Mouse (Mus musculus): ENCODE data around the gene Snrpc. TPM values are rescaled to one million over a fixed set of nuclear protein-coding genes. Genes with fewer than 3 reads are reported as not detected.
A peak's percentile ranks its signal among the peaks of the same experiment; 100 is the strongest.

Gene Snrpc
- polyA plus RNA-seq, 1 experiment from 2014 or later: 274 TPM

DNA sequence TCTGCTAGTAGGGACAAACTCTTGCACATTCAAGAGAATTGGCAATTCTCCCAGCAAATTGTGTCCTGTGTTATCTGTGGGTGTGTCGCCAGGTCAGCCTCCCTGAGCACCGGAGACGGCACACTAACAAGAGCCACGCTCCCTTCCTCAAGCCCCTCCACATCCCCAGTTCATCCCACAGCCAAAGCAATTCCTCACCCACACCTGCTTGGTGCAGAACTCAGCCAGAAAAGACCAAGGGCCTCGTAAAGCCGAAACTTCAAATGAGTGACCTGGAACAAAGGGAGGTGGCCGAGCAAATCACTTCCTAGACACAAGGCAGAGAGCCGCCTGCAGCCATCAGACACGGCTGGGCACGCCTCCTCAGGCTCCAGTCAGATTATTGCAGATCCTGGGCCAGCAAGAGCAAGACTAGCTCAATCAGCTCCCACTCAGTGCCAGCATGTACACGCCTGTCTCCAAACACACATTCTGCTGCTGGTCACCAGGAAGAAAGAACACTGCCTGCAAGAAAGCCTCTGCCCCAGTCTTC lies 40.5 kb upstream of the Snrpc start:
- ATAC-seq (ENCODE audit: low read depth) (peak; percentile 53; the same call in 1 of the 2 replicates), DNase-seq (ENCODE audit: low spot score) (peak; percentile 75)
- H3K9ac ChIP-seq (ENCODE audit: low read depth, low read length): peak overlapping the region; percentile 31; the same call in 1 of the 2 replicates
- H3K4me3 ChIP-seq (ENCODE audit: low read depth, low read length): 0 out of 2 replicates have a peak overlapping the region, but pooled peaks have one; percentile 3
- H3K36me3 ChIP-seq (ENCODE audit: control insufficient read depth, insufficient read depth, low read length): no peaks in the 10 kb centered on the region; the same call in 1 of the 2 replicates
- no peaks in the 10 kb centered on the region for H3K27me3 ChIP-seq (replicated peaks; ENCODE audit: control insufficient read depth, insufficient read depth, low read length)
- H3K27ac ChIP-seq (replicated peaks; ENCODE audit: low read depth, low read length): peak overlapping the region; percentile 84
- H3K4me2 ChIP-seq (ENCODE audit: low read depth, low read length): peak overlapping the region; percentile 40
- H3K9me3 ChIP-seq (ENCODE audit: control insufficient read depth, low read length): no peaks in the 10 kb centered on the region
- H3K4me1 ChIP-seq (ENCODE audit: control insufficient read depth, insufficient read depth, low read length): peaks cover 41% of the 10 kb centered on the region
- WGBS: 32% methylated on average over 11 of the region's 11 CpGs

DNA sequence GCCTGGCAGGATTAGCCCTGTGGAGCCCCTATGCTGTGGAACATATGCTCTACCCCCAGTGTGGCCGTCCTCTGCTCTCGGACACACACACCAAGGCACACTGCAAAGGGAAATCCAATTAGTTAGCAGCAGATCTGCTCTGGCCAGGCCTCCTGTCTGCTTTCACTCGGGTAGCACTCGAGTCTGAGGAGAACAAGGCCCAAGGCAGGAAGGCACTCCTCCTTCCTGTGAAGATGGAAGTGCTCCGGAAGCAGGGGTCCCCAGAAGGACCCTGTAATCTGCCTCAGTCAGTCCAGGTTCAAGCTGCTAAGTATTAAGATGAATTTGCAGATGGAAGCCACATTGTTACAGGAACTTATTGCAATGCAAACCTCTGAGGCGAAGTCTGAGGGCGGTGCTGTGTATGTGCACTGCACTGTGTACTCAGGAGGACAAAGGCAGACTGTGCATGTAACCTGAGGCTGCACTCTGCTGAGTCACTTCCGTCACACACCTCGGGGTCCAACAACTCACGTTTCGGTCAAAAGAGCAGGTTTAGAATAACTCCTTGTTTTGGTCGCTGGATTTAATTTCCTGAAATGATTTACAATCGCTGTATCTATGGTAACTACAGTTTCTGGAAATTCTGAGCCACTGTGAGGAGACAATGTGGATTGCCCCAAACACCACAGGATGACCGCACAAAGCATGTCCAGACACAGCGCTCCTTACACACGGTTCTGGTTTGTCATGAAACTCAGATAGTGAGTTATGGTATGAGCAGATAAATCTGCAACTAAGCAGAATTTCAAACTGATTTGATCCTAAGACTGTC lies 38.0 kb upstream of the Snrpc start:
- DNase-seq (ENCODE audit: low spot score) (peak; percentile 92), ATAC-seq (ENCODE audit: low read depth) (peak; percentile 87)
- Histone ChIP-seq H3K36me3 (ENCODE audit: control insufficient read depth, insufficient read depth, low read length) (no peaks in the 10 kb centered on the region), H3K9ac (ENCODE audit: low read depth, low read length) (peak overlapping the region; percentile 43), H3K27me3 (replicated peaks; ENCODE audit: control insufficient read depth, insufficient read depth, low read length) (no peaks in the 10 kb centered on the region), H3K4me2 (ENCODE audit: low read depth, low read length) (peak overlapping the region; percentile 35), H3K4me1 (ENCODE audit: control insufficient read depth, insufficient read depth, low read length) (peaks cover 41% of the 10 kb centered on the region), H3K27ac (replicated peaks; ENCODE audit: low read depth, low read length) (peak overlapping the region; percentile 85), H3K9me3 (ENCODE audit: control insufficient read depth, low read length) (no peaks in the 10 kb centered on the region), H3K4me3 (ENCODE audit: low read depth, low read length) (peak overlapping the region; percentile 6; the same call in 1 of the 2 replicates)
- 12% methylated on average over 16 of the region's 16 CpGs for WGBS

DNA sequence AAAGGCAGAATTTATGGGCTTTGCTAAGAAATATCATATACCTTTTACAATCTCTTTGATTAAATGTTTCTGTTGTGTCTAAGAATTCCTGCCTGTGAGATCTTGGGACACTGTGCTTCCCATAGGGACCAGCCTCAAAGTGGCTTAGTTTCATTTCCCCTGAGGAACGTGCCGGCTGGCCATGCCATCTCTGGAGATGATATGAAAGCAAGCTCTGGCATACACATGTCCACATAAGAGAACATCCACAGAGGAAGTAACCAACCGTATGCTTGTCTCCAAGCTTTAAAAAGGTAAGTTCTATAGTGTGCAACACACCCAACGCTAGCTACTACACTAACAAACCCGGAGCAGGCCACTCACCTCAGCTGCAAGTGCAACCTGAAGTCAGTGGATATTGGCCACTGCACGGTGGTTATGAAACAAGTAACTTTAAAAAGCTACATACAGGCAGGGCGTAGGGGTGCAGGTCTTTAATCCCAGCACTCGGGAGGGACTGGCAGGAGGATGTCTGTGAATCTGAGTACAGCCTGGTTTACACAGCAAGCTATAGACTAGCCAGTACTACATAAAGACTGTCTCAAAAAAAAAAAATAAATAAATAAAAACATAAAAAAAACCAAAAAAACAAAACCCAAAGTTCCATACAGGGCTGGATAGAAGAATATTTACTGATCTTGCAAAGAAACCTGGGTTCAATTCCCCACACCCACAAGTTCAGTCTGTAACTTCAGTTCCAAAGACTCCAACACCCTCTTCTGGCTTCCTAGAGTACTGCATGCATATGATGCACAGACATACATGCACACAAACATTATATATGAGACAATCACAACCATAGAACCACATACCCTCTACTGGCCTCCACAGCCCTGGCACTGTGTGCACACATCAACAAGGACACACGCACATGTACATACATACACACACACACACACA lies 37.0 kb upstream of the Snrpc start:
- WGBS: 56% methylated on average over 9 of the region's 9 CpGs

DNA sequence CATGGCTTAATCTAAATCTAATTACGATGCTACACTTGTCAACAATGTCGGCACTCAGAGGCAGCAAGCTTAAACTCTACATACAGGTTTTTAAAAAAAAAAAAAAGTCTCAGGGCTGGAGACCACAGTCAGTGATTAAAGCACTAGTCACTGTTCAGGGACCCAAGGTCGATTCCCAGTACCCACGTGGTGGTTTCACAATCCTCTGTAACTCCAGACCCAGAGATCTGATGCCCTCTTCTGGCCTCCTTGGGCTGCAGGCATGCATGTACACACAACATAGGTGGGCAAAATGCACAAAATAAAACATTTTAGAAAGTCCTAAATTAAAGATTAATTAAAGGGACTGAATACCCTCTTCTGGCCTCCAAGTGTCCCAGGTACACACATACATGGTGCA lies 34.2 kb upstream of the Snrpc start:
- H3K9me3 ChIP-seq (ENCODE audit: control insufficient read depth, low read length): no peaks in the 10 kb centered on the region
- no peaks in the 10 kb centered on the region for H3K27me3 ChIP-seq (replicated peaks; ENCODE audit: control insufficient read depth, insufficient read depth, low read length)
- no peak overlapping the region for H3K4me2 ChIP-seq (ENCODE audit: low read depth, low read length)
- 82% methylated on average over 4 of the region's 4 CpGs for WGBS
- no peak overlapping the region for H3K27ac ChIP-seq (replicated peaks; ENCODE audit: low read depth, low read length)
- H3K9ac ChIP-seq (ENCODE audit: low read depth, low read length): no peak overlapping the region
- H3K4me3 ChIP-seq (ENCODE audit: low read depth, low read length): no peak overlapping the region
- H3K4me1 ChIP-seq (ENCODE audit: control insufficient read depth, insufficient read depth, low read length): peaks cover 14% of the 10 kb centered on the region
- DNase-seq (ENCODE audit: low spot score) (no peak), ATAC-seq (ENCODE audit: low read depth) (no peak)
- no peaks in the 10 kb centered on the region for H3K36me3 ChIP-seq (ENCODE audit: control insufficient read depth, insufficient read depth, low read length)

More for the DNA sequence above, 37.0 kb upstream of the Snrpc start:
- no peaks in the 10 kb centered on the region for H3K9me3 ChIP-seq (ENCODE audit: control insufficient read depth, low read length)
- no peaks in the 10 kb centered on the region for H3K27me3 ChIP-seq (replicated peaks; ENCODE audit: control insufficient read depth, insufficient read depth, low read length)
- ATAC-seq (ENCODE audit: low read depth) (no peak), DNase-seq (ENCODE audit: low spot score) (no peak)
- H3K36me3 ChIP-seq (ENCODE audit: control insufficient read depth, insufficient read depth, low read length): no peaks in the 10 kb centered on the region
- H3K4me3 ChIP-seq (ENCODE audit: low read depth, low read length): no peak overlapping the region
- peak overlapping the region; percentile 85 for H3K27ac ChIP-seq (replicated peaks; ENCODE audit: low read depth, low read length)
- H3K4me2 ChIP-seq (ENCODE audit: low read depth, low read length): no peak overlapping the region
- peaks cover 39% of the 10 kb centered on the region for H3K4me1 ChIP-seq (ENCODE audit: control insufficient read depth, insufficient read depth, low read length)
- H3K9ac ChIP-seq (ENCODE audit: low read depth, low read length): no peak overlapping the region

DNA sequence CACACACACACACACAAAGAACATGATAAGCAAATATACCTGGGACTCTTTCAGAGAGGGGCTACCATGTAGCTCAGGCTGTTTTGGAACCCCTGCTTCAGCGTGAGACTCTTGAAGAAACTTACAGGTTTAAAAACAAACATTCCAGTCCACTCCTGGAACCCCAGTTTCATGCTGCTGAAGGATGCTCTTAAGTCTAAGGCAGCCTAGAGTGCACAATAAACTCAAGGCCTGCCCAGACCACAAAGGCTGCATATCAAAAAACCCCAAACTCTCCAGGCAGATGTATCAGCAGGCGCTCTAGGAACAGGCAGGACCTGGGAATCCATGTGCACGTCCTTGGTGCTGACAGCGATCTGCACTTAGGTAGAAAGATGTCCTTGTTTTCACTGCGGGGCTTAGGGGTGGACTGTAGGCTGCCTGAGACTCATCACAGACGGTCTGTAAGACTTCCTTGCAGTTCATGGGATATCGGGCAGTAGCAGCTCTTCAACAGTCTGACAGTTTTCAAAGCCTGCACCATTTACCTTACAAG lies 33.7 kb upstream of the Snrpc start:
- ATAC-seq (ENCODE audit: low read depth) (no peak), DNase-seq (ENCODE audit: low spot score) (no peak)
- no peaks in the 10 kb centered on the region for H3K27me3 ChIP-seq (replicated peaks; ENCODE audit: control insufficient read depth, insufficient read depth, low read length)
- peaks cover 14% of the 10 kb centered on the region for H3K4me1 ChIP-seq (ENCODE audit: control insufficient read depth, insufficient read depth, low read length)
- no peaks in the 10 kb centered on the region for H3K9me3 ChIP-seq (ENCODE audit: control insufficient read depth, low read length)
- no peaks in the 10 kb centered on the region for H3K36me3 ChIP-seq (ENCODE audit: control insufficient read depth, insufficient read depth, low read length)
- no peak overlapping the region for H3K9ac ChIP-seq (ENCODE audit: low read depth, low read length)
- no peak overlapping the region for H3K27ac ChIP-seq (replicated peaks; ENCODE audit: low read depth, low read length)
- no peak overlapping the region for H3K4me3 ChIP-seq (ENCODE audit: low read depth, low read length)
- WGBS: 82% methylated on average over 7 of the region's 7 CpGs
- H3K4me2 ChIP-seq (ENCODE audit: low read depth, low read length): no peak overlapping the region

DNA sequence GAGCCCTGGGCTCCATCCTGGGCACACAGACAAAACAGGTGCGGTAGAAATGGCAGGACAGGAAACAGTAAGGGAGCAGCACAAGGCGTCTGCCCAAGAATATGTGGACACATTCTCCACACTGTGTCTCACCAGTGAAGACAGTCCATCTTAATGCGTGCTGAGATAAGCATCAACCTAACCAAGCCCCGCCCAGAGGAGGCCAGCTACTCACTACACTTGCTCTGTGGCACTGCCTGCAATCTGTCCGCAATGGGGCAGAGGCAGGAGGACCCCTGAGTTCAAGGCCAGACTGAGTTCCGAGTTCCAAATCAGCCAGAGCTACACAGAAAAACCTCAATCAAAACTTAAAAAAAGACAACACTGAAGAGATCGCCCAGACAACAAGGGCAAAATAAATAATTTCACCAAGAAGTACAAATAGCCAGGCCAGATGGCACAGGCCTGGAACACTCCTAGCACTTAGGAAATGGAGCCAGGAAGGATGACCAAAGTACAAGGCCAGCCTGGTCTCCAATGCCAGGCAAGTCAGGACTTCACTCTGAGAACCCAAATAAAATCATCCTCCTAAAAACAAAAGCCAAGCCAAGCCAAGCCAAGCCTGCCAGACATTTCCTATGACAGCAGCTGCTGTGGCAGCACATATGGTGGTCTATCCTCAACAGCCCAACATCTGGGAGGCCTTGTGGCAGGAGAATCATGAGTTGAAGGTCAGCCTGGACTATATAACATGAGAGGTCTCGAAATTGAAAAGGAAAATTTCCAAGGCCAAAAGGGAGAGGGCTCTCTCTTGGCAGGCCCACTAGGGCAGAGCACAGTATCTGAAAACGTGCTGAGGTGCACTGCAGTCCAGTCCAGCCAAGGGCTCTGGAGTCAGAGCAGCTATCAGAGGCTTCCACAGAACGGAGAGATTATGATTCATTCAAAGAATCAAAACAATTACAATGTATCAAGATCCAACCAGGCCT lies 32.9 kb upstream of the Snrpc start:
- Histone ChIP-seq H3K9ac (ENCODE audit: low read depth, low read length) (no peak overlapping the region), H3K9me3 (ENCODE audit: control insufficient read depth, low read length) (no peaks in the 10 kb centered on the region), H3K36me3 (ENCODE audit: control insufficient read depth, insufficient read depth, low read length) (no peaks in the 10 kb centered on the region), H3K4me1 (ENCODE audit: control insufficient read depth, insufficient read depth, low read length) (peaks cover 8% of the 10 kb centered on the region), H3K4me2 (ENCODE audit: low read depth, low read length) (no peak overlapping the region), H3K27me3 (replicated peaks; ENCODE audit: control insufficient read depth, insufficient read depth, low read length) (no peaks in the 10 kb centered on the region), H3K27ac (replicated peaks; ENCODE audit: low read depth, low read length) (no peak overlapping the region), H3K4me3 (ENCODE audit: low read depth, low read length) (no peak overlapping the region)
- DNase-seq (ENCODE audit: low spot score): no peak
- ATAC-seq (ENCODE audit: low read depth): no peak
- 83% methylated on average over 10 of the region's 10 CpGs for WGBS

DNA sequence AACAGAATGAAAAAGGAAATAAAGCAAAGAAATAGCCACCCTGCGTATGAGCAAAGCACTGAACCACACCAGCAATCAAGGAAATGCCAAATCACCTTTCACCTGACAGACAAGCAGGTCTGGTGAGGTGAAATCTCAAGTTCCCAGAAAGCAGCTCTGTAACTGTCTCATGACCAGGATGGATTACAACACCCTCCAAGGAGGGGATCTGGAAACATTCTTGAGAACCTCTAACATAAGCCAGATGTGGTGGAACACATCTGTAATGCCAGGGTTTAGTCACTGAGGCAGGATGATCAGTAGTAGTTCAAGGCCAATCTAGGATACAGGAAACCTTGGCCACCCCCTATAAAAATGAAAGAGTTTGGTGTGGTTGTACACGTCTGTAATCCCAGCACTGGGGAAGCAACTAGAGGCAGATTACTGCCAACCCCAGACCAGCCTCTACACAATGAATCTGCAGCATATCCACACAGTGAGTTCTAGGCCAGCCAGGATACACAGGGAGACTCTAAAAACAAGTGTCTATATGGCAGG lies 30.3 kb upstream of the Snrpc start:
- Histone ChIP-seq H3K9me3 (ENCODE audit: control insufficient read depth, low read length) (no peaks in the 10 kb centered on the region), H3K4me1 (ENCODE audit: control insufficient read depth, insufficient read depth, low read length) (no peaks in the 10 kb centered on the region; the same call in 1 of the 2 replicates), H3K36me3 (ENCODE audit: control insufficient read depth, insufficient read depth, low read length) (no peaks in the 10 kb centered on the region), H3K4me2 (ENCODE audit: low read depth, low read length) (no peak overlapping the region), H3K27me3 (replicated peaks; ENCODE audit: control insufficient read depth, insufficient read depth, low read length) (no peaks in the 10 kb centered on the region), H3K27ac (replicated peaks; ENCODE audit: low read depth, low read length) (no peak overlapping the region), H3K4me3 (ENCODE audit: low read depth, low read length) (no peak overlapping the region), H3K9ac (ENCODE audit: low read depth, low read length) (no peak overlapping the region)
- peak; percentile 24 for DNase-seq (ENCODE audit: low spot score)
- WGBS: 54% methylated on average over 2 of the region's 2 CpGs
- no peak for ATAC-seq (ENCODE audit: low read depth)

Measured in embryonic facial prominence, embryonic 14.5 days (tissue).